Mouse (Mus musculus) G1E (cell line): ENCODE data around the gene Cxcl15. TPM values are rescaled to one million over a fixed set of nuclear protein-coding genes. Genes with fewer than 3 reads are reported as not detected.

Experiments used
- ATAC-seq: 2 replicates; pipeline ENCODE4 v1.8.0; 2016; ENCODE audit warnings: mild to moderate bottlenecking; ENCODE audit not compliant: insufficient number of reproducible peaks, poor library complexity, low FRiP score, severe bottlenecking; ENCODE audit errors: extremely low read depth
- DNase-seq: peaks from one replicate; pipeline ENCODE4 v3.0.0; 2012; ENCODE audit warnings: low spot score
- H3K27me3 ChIP-seq: 2 replicates; pipeline ENCODE4 v1.6.1; 2012; ENCODE audit warnings: mild to moderate bottlenecking, low read length, inconsistent platforms; ENCODE audit not compliant: insufficient read depth
- H3K36me3 ChIP-seq: replicated peaks from 2 replicates; pipeline ENCODE3; 2012; ENCODE audit warnings: mild to moderate bottlenecking, inconsistent platforms
- H3K4me1 ChIP-seq: 2 replicates; pipeline ENCODE4 v1.6.1; 2012; ENCODE audit warnings: low read depth, low read length, inconsistent platforms, mixed read lengths; ENCODE audit not compliant: insufficient read depth
- H3K4me3 ChIP-seq: 2 replicates; pipeline ENCODE4 v1.5.1; 2012; ENCODE audit warnings: low read depth, mild to moderate bottlenecking, inconsistent platforms, low read length, moderate library complexity, mixed read lengths
- H3K9me3 ChIP-seq: replicated peaks from 2 replicates; pipeline ENCODE4 v1.6.1; 2012; ENCODE audit warnings: inconsistent platforms
- CTCF ChIP-seq: IDR thresholded peaks from 2 replicates; pipeline ENCODE4 v1.5.1; 2012; ENCODE audit warnings: low read depth, low read length, inconsistent platforms, mixed read lengths
- GATA1 ChIP-seq: IDR thresholded peaks from 2 replicates; pipeline ENCODE4 v1.6.1; 2012; ENCODE audit warnings: borderline replicate concordance, low read length, inconsistent platforms, mixed read lengths
- GATA2 ChIP-seq: IDR thresholded peaks from 2 replicates; pipeline ENCODE4 v1.6.1; 2012; ENCODE audit warnings: low read depth, low read length, inconsistent platforms, borderline replicate concordance
- POLR2AphosphoS5 ChIP-seq: IDR thresholded peaks from 2 replicates; pipeline ENCODE4 v1.6.1; 2012; ENCODE audit warnings: low read depth, low read length, inconsistent platforms; ENCODE audit not compliant: insufficient replicate concordance
- TAL1 ChIP-seq: conservative IDR thresholded peaks from 2 replicates; pipeline ENCODE4 v1.6.1; 2012; ENCODE audit warnings: low read depth, low read length, inconsistent platforms, mixed read lengths
- polyA plus RNA-seq: library from polyadenylated mRNA; stranded (reverse); fragments of >175 nt; gene quantifications from 2 replicates; pipeline ENCODE4 v1.2.3, GENCODE M21; 2012
- total RNA-seq, 2 experiments: library from RNA; stranded (forward) in 1 of 2; stranded (reverse) in 1 of 2; fragments of 200-1000 nt in 1 of 2; fragments of >200 nt in 1 of 2; fragmentation: Nextera tagmentation in 1 of 2; gene quantifications; 2 replicates each; pipeline ENCODE4 v1.2.3; 2014 to 2017

The Cxcl15 gene
- total and polyA plus RNA-seq, 3 experiments, result 0.11 TPM; not detected in 2

GRCm38 (mm10) chr5:90819756-90820155, 25.4 kb downstream of the Cxcl15 start:
- DNase-seq (no peak), ATAC-seq (no peak)
- no peak for TF ChIP-seq TAL1
- no peak for TF ChIP-seq GATA2
- no peak for TF ChIP-seq CTCF
- no peak for TF ChIP-seq GATA1
- TF ChIP-seq POLR2AphosphoS5, result no peak

GRCm38 (mm10) chr5:90832145-90832767, 37.9 kb downstream of the Cxcl15 start:
- Histone ChIP-seq H3K9me3 (no peaks in the 10 kb centered on the region), H3K27me3 (no peaks in the 10 kb centered on the region), H3K4me3 (no peak overlapping the region), H3K36me3 (no peaks in the 10 kb centered on the region), H3K4me1 (no peaks in the 10 kb centered on the region)
- ATAC-seq (no peak), DNase-seq (no peak)
- TF ChIP-seq CTCF (no peak), GATA1 (no peak), POLR2AphosphoS5 (no peak)

More at GRCm38 (mm10) chr5:90819756-90820155, 25.4 kb downstream of the Cxcl15 start:
- Histone ChIP-seq H3K36me3 (no peaks in the 10 kb centered on the region), H3K4me1 (no peaks in the 10 kb centered on the region), H3K9me3 (no peaks in the 10 kb centered on the region), H3K4me3 (no peak overlapping the region), H3K27me3 (no peaks in the 10 kb centered on the region)

GRCm38 (mm10) chr5:90832768-90833388, 38.5 kb downstream of the Cxcl15 start:
- Histone ChIP-seq H3K36me3 (no peaks in the 10 kb centered on the region), H3K27me3 (no peaks in the 10 kb centered on the region), H3K4me1 (no peaks in the 10 kb centered on the region), H3K4me3 (no peak overlapping the region), H3K9me3 (no peaks in the 10 kb centered on the region)
- no peak for TF ChIP-seq CTCF
- no peak for TF ChIP-seq GATA1
- TF ChIP-seq TAL1, result no peak
- ATAC-seq (no peak), DNase-seq (no peak)

GRCm38 (mm10) chr5:90834436-90834835, 40.1 kb downstream of the Cxcl15 start:
- ATAC-seq (no peak), DNase-seq (no peak)
- no peaks in the 10 kb centered on the region for H3K9me3 ChIP-seq
- no peak overlapping the region for H3K4me3 ChIP-seq
- H3K27me3 ChIP-seq, result no peaks in the 10 kb centered on the region
- TF ChIP-seq TAL1 (no peak), POLR2AphosphoS5 (no peak), GATA1 (no peak), CTCF (no peak), GATA2 (no peak)
- no peaks in the 10 kb centered on the region for H3K4me1 ChIP-seq
- no peaks in the 10 kb centered on the region for H3K36me3 ChIP-seq

- Histone ChIP-seq H3K36me3 (no peaks in the 10 kb centered on the region), H3K4me1 (no peaks in the 10 kb centered on the region), H3K9me3 (no peaks in the 10 kb centered on the region), H3K4me3 (no peak overlapping the region), H3K27me3 (no peaks in the 10 kb centered on the region)
- DNase-seq (no peak), ATAC-seq (no peak)
- TF ChIP-seq POLR2AphosphoS5 (no peak), TAL1 (no peak), GATA2 (no peak), CTCF (no peak), GATA1 (no peak)
Measured at GRCm38 (mm10) chr5:90838582-90838981, 44.2 kb downstream of the Cxcl15 start.

GRCm38 (mm10) chr5:90840902-90841869, 46.9 kb downstream of the Cxcl15 start:
- H3K36me3 ChIP-seq, result no peaks in the 10 kb centered on the region
- H3K27me3 ChIP-seq, result no peaks in the 10 kb centered on the region
- H3K4me1 ChIP-seq, result no peaks in the 10 kb centered on the region
- TF ChIP-seq CTCF (no peak), TAL1 (no peak), POLR2AphosphoS5 (no peak), GATA1 (no peak), GATA2 (no peak)
- H3K9me3 ChIP-seq, result no peaks in the 10 kb centered on the region
- DNase-seq, result no peak
- ATAC-seq, result no peak
- H3K4me3 ChIP-seq, result no peak overlapping the region
